Mouse (Mus musculus) stomach, postnatal 0 days (tissue): ENCODE measurements around the gene Fgfr2. TPM values are rescaled to one million over a fixed set of nuclear protein-coding genes. Genes with fewer than 3 reads are reported as not detected.
A peak's percentile ranks its signal among the peaks of the same experiment; 100 is the strongest.

Source experiments
- ATAC-seq: fragments of 200-750 bp; cut with Nextera tagmentation; 2 replicates; pipeline ENCODE4 v1.8.0; 2017; ENCODE audit not compliant: low FRiP score, low TSS enrichment
- DNase-seq: peaks from one replicate; pipeline ENCODE4 v3.0.0-alpha.2; 2016; ENCODE audit warnings: low spot score
- H3K27ac ChIP-seq: fragments of 300-500 bp; sonication (generic); replicated peaks from 2 replicates; pipeline ENCODE4 v1.5.1; 2014; ENCODE audit warnings: mild to moderate bottlenecking, control low read depth
- H3K27me3 ChIP-seq: fragments of 300-500 bp; sonication (generic); 2 replicates; pipeline ENCODE4 v1.6.1; 2014; ENCODE audit warnings: low read length; ENCODE audit not compliant: control insufficient read depth, insufficient read depth
- H3K36me3 ChIP-seq: fragments of 300-500 bp; sonication (generic); 2 replicates; pipeline ENCODE4 v1.6.1; 2014; ENCODE audit warnings: low read length, mixed read lengths; ENCODE audit not compliant: control insufficient read depth, insufficient read depth
- H3K4me1 ChIP-seq: fragments of 300-500 bp; sonication (generic); replicated peaks from 2 replicates; pipeline ENCODE4 v1.6.1; 2014; ENCODE audit warnings: antibody characterized with exemption; ENCODE audit not compliant: control insufficient read depth, insufficient read depth
- H3K4me2 ChIP-seq: fragments of 300-500 bp; sonication (generic); replicated peaks from 2 replicates; pipeline ENCODE4 v1.6.1; 2014; ENCODE audit warnings: low read depth, mild to moderate bottlenecking, control low read depth, moderate library complexity
- H3K4me3 ChIP-seq: fragments of 300-500 bp; sonication (generic); 2 replicates; pipeline ENCODE4 v1.5.1; 2014; ENCODE audit warnings: low read depth, low read length, control low read depth
- H3K9ac ChIP-seq: fragments of 300-500 bp; sonication (generic); 2 replicates; pipeline ENCODE4 v1.6.1; 2014; ENCODE audit warnings: mild to moderate bottlenecking, low read length, control low read depth, mixed read lengths
- H3K9me3 ChIP-seq: fragments of 300-500 bp; sonication (generic); 2 replicates; pipeline ENCODE4 v1.6.1; 2016; ENCODE audit warnings: low read length; ENCODE audit not compliant: control insufficient read depth
- CTCF ChIP-seq: IDR thresholded peaks from 2 replicates; pipeline ENCODE4 v1.5.1; 2016; ENCODE audit warnings: antibody characterized with exemption, low read depth, mild to moderate bottlenecking, moderate library complexity
- EP300 ChIP-seq: optimal IDR thresholded peaks from 2 replicates; pipeline ENCODE3; 2016; ENCODE audit warnings: antibody characterized with exemption
- WGBS: fragments of 180-500 bp; shearing (Covaris S2); extraction: QIAGEN DNeasy Blood & Tissue Kit; methylation state at CpG from one replicate; pipeline ENCODE4 v1.1.7; 2014; 5-methylcytosine and 5-hydroxymethylcytosine counted together
- polyA plus RNA-seq: library from polyadenylated mRNA; unstranded; fragments of >200 nt; fragmentation: Nextera tagmentation; extraction: Ambion mirVana; gene quantifications from 2 replicates; pipeline ENCODE4 v1.2.1, GENCODE M21; 2015

The Fgfr2 gene
- polyA plus RNA-seq, 1 experiment from 2014 or later: 60.8 TPM

GRCm38 (mm10) chr7:132657371-132658057 lies 465.6 kb downstream of the Fgfr2 start:
- Histone ChIP-seq H3K9me3 (no peaks in the 10 kb centered on the region), H3K4me3 (no peak overlapping the region), H3K36me3 (no peaks in the 10 kb centered on the region), H3K27ac (peak overlapping the region; percentile 19; the same call in 1 of the 2 replicates), H3K27me3 (no peaks in the 10 kb centered on the region), H3K4me2 (no peak overlapping the region), H3K4me1 (peaks cover 10% of the 10 kb centered on the region), H3K9ac (no peak overlapping the region)
- WGBS: 53% methylated on average over 14 of the region's 14 CpGs
- no peak for DNase-seq
- TF ChIP-seq CTCF: no peak
- TF ChIP-seq EP300: no peak
- ATAC-seq: no peak

- peak overlapping the region; percentile 79 for H3K27ac ChIP-seq
- peak; percentile 83 for ATAC-seq
- peak; percentile 89 for DNase-seq
- WGBS: 7% methylated on average over 3 of the region's 3 CpGs
- no peak overlapping the region; the same call in 1 of the 2 replicates for H3K9ac ChIP-seq
- no peaks in the 10 kb centered on the region for H3K27me3 ChIP-seq
- peaks cover 10% of the 10 kb centered on the region for H3K4me1 ChIP-seq
- no peaks in the 10 kb centered on the region for H3K9me3 ChIP-seq
- TF ChIP-seq CTCF (peak; percentile 89), EP300 (no peak)
- H3K4me2 ChIP-seq: no peak overlapping the region
- H3K4me3 ChIP-seq: no peak overlapping the region
- H3K36me3 ChIP-seq: no peaks in the 10 kb centered on the region
These were observed 466.6 kb downstream of the Fgfr2 start for GRCm38 (mm10) chr7:132656548-132656947.

GRCm38 (mm10) chr7:132656075-132656474 lies 467.1 kb downstream of the Fgfr2 start:
- peak overlapping the region; percentile 79 for H3K27ac ChIP-seq
- no peak overlapping the region for H3K4me2 ChIP-seq
- H3K4me3 ChIP-seq: no peak overlapping the region
- H3K9ac ChIP-seq: no peak overlapping the region
- no peaks in the 10 kb centered on the region for H3K27me3 ChIP-seq
- H3K9me3 ChIP-seq: no peaks in the 10 kb centered on the region
- H3K36me3 ChIP-seq: no peaks in the 10 kb centered on the region
- DNase-seq (peak; percentile 91), ATAC-seq (peak; percentile 69)
- 22% methylated on average over 9 of the region's 9 CpGs for WGBS
- TF ChIP-seq EP300 (no peak), CTCF (peak; percentile 99)
- peaks cover 10% of the 10 kb centered on the region for H3K4me1 ChIP-seq

GRCm38 (mm10) chr7:132654412-132654811 lies 468.7 kb downstream of the Fgfr2 start:
- Histone ChIP-seq H3K27me3 (no peaks in the 10 kb centered on the region), H3K4me2 (no peak overlapping the region), H3K9me3 (no peaks in the 10 kb centered on the region), H3K27ac (no peak overlapping the region), H3K9ac (no peak overlapping the region), H3K4me3 (no peak overlapping the region), H3K4me1 (peaks cover 4% of the 10 kb centered on the region; the same call in 1 of the 2 replicates), H3K36me3 (no peaks in the 10 kb centered on the region)
- WGBS: 94% methylated on average over 3 of the region's 3 CpGs
- no peak for ATAC-seq
- TF ChIP-seq EP300 (no peak), CTCF (no peak)
- no peak for DNase-seq

- no peak overlapping the region for H3K9ac ChIP-seq
- no peak for DNase-seq
- H3K4me2 ChIP-seq: no peak overlapping the region
- H3K9me3 ChIP-seq: no peaks in the 10 kb centered on the region
- TF ChIP-seq EP300: no peak
- TF ChIP-seq CTCF: no peak
- 96% methylated on average over 1 of the region's 1 CpGs for WGBS
- H3K27ac ChIP-seq: no peak overlapping the region
- H3K27me3 ChIP-seq: no peaks in the 10 kb centered on the region
- no peaks in the 10 kb centered on the region for H3K4me1 ChIP-seq
- no peak for ATAC-seq
- H3K36me3 ChIP-seq: no peaks in the 10 kb centered on the region
- H3K4me3 ChIP-seq: no peak overlapping the region
These were observed 476.6 kb downstream of the Fgfr2 start for GRCm38 (mm10) chr7:132646514-132646913.

- Histone ChIP-seq H3K4me2 (no peak overlapping the region), H3K27ac (no peak overlapping the region), H3K9ac (no peak overlapping the region), H3K4me1 (no peaks in the 10 kb centered on the region), H3K27me3 (no peaks in the 10 kb centered on the region), H3K9me3 (no peaks in the 10 kb centered on the region), H3K36me3 (no peaks in the 10 kb centered on the region), H3K4me3 (no peak overlapping the region)
- 0 out of 2 replicates have a peak, but pooled peaks have one; percentile 25 for ATAC-seq
- TF ChIP-seq CTCF (no peak), EP300 (no peak)
- DNase-seq: no peak
- 78% methylated on average over 11 of the region's 11 CpGs for WGBS
These were observed 478.4 kb downstream of the Fgfr2 start for GRCm38 (mm10) chr7:132644605-132645279.
